Mouse (Mus musculus) G1E (cell line): Measurements from ENCODE around the gene Fance. TPM values are rescaled to one million over a fixed set of nuclear protein-coding genes. Genes with fewer than 3 reads are reported as not detected.
A peak's percentile ranks its signal among the peaks of the same experiment; 100 is the strongest.

Experiments used
- ATAC-seq: 2 replicates; pipeline ENCODE4 v1.8.0; 2016; ENCODE audit warnings: mild to moderate bottlenecking; ENCODE audit not compliant: insufficient number of reproducible peaks, poor library complexity, low FRiP score, severe bottlenecking; ENCODE audit errors: extremely low read depth
- DNase-seq: peaks from one replicate; pipeline ENCODE4 v3.0.0; 2012; ENCODE audit warnings: low spot score
- H3K27me3 ChIP-seq: 2 replicates; pipeline ENCODE4 v1.6.1; 2012; ENCODE audit warnings: mild to moderate bottlenecking, low read length, inconsistent platforms; ENCODE audit not compliant: insufficient read depth
- H3K36me3 ChIP-seq: replicated peaks from 2 replicates; pipeline ENCODE3; 2012; ENCODE audit warnings: mild to moderate bottlenecking, inconsistent platforms
- H3K4me1 ChIP-seq: 2 replicates; pipeline ENCODE4 v1.6.1; 2012; ENCODE audit warnings: low read depth, low read length, inconsistent platforms, mixed read lengths; ENCODE audit not compliant: insufficient read depth
- H3K4me3 ChIP-seq: 2 replicates; pipeline ENCODE4 v1.5.1; 2012; ENCODE audit warnings: low read depth, mild to moderate bottlenecking, inconsistent platforms, low read length, moderate library complexity, mixed read lengths
- H3K9me3 ChIP-seq: replicated peaks from 2 replicates; pipeline ENCODE4 v1.6.1; 2012; ENCODE audit warnings: inconsistent platforms
- CTCF ChIP-seq: IDR thresholded peaks from 2 replicates; pipeline ENCODE4 v1.5.1; 2012; ENCODE audit warnings: low read depth, low read length, inconsistent platforms, mixed read lengths
- GATA1 ChIP-seq: IDR thresholded peaks from 2 replicates; pipeline ENCODE4 v1.6.1; 2012; ENCODE audit warnings: borderline replicate concordance, low read length, inconsistent platforms, mixed read lengths
- GATA2 ChIP-seq: IDR thresholded peaks from 2 replicates; pipeline ENCODE4 v1.6.1; 2012; ENCODE audit warnings: low read depth, low read length, inconsistent platforms, borderline replicate concordance
- POLR2AphosphoS5 ChIP-seq: IDR thresholded peaks from 2 replicates; pipeline ENCODE4 v1.6.1; 2012; ENCODE audit warnings: low read depth, low read length, inconsistent platforms; ENCODE audit not compliant: insufficient replicate concordance
- TAL1 ChIP-seq: conservative IDR thresholded peaks from 2 replicates; pipeline ENCODE4 v1.6.1; 2012; ENCODE audit warnings: low read depth, low read length, inconsistent platforms, mixed read lengths
- polyA plus RNA-seq: library from polyadenylated mRNA; stranded (reverse); fragments of >175 nt; gene quantifications from 2 replicates; pipeline ENCODE4 v1.2.3, GENCODE M21; 2012
- total RNA-seq, 2 experiments: library from RNA; stranded (forward) in 1 of 2; stranded (reverse) in 1 of 2; fragments of 200-1000 nt in 1 of 2; fragments of >200 nt in 1 of 2; fragmentation: Nextera tagmentation in 1 of 2; gene quantifications; 2 replicates each; pipeline ENCODE4 v1.2.3; 2014 to 2017

Gene Fance
- total and polyA plus RNA-seq, 3 experiments = 33.9 to 79.0 (median 50.1) TPM

DNA sequence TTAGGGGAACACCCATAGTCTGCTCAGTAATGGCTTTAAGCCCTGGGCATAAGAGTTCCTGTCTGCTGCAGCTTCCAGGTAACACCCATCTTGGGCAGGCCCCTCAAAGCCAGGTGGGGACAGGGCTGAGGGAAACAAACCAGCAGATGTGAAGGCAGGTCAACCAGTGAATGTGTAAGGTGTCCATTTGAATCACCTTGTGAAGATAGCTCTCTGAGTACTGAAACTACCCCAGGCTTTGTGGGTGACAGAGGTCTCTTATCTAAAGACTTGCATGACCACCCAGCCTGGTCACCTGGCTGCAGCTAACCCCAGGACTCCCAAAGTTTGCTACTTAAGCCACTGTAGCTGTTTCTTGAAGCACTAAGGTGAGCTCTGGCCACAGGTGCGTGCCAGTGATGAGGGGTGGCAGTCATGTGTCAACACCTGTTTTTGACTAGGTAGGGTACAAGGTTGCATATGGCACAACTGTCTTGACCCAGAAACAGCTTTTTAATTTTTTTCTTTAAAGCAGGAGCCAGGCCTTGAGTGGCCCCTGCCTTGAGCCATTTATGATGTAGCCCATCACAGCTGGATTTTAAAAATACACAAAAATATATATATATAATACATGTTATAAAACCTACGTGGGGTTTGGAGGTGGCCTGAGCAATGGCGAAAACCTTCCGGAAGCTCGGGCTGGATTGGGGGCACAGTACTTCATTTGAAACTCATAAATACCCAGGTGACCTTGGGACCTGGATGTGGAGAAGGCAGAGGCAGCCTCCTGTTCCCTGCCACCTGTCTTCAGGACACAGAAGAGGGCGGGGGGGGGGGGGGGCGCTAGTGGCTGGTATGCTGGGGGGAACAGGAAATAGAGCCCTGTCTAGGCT lies 18.2 kb downstream of the Fance start:
- H3K4me3 ChIP-seq = peak overlapping the region; percentile 98
- H3K9me3 ChIP-seq = no peaks in the 10 kb centered on the region
- TF ChIP-seq GATA2 (no peak), TAL1 (no peak), POLR2AphosphoS5 (no peak; the same call in 1 of the 2 replicates), CTCF (no peak), GATA1 (no peak)
- H3K36me3 ChIP-seq = peaks cover 83% of the 10 kb centered on the region
- H3K27me3 ChIP-seq = peaks cover 20% of the 10 kb centered on the region; the same call in 1 of the 2 replicates
- DNase-seq = no peak
- peaks cover 69% of the 10 kb centered on the region for H3K4me1 ChIP-seq
- no peak for ATAC-seq

DNA sequence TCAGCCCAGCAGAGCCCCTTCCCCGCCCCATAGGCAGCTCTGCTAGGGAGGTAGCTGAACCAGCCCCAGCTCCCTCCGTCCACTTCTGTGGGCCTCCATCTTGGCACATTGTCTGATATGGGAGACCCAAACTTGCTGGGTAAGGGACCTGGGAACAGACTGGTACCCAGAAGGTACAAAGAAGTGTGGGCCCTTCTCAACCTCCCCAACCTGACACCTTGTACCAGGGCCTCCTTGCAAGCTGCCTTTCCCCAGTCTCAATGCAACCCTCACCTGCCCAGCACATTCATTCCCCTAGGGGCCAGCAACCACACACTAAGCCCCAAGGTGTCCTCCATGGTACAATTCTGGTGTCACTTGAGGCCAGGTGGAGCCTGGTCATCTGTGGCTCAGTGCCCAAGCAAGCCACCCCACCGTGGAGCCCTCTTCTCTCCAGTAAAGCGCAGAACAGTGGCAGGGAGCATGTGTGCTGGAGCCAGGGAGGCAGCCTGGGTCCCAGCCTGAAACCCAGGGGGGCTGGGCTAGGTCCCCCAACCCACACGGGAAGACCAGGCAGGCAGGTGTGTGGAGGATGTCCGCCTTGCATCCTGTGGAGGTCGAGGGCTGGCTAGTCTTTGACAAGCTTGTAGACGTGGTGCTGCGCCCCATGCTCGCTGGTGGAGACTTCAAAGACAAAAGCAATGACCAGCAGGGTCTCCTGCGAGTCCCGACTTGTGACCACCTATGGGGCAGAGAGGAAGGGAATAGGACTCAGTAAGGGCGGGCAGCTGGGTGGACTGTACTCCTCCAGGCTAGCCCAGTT lies 19.0 kb downstream of the Fance start:
- no peak for DNase-seq

DNA sequence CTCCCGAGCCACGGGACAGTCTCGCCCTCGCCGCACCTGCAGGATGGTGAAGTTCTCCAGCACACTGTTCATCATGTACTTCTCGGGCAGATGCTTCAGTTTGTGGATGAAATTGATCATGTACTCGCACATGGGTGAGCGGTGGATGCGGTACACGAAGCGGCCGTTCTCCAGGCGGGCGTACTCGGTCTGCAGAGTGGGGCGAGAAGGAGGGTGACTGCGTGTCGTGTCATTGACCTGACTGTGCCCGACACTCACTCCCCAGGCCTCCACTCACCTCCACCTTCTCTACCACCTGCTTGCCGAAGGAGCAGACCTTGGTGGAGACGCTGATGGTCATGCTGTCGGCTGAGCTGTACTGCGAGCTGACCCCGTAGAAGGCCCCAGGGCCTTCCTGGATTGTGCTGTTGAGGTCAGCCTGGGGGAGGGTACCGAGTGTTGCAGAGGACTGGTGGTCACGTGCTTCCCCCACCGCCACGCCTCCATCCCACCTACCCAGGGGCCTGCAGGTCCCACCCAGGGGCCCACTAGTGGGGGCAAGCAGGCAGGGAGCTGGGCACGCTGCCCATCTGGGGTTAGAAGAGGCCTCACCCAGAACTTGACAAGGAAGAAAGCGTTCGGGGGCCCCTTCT lies 19.7 kb downstream of the Fance start:
- DNase-seq (no peak), ATAC-seq (no peak)
- Histone ChIP-seq H3K36me3 (peaks cover 72% of the 10 kb centered on the region), H3K4me3 (peak overlapping the region; percentile 57; the same call in 1 of the 2 replicates), H3K4me1 (peaks cover 64% of the 10 kb centered on the region), H3K27me3 (peaks cover 20% of the 10 kb centered on the region; the same call in 1 of the 2 replicates), H3K9me3 (no peaks in the 10 kb centered on the region)
- TF ChIP-seq TAL1 = no peak
- no peak for TF ChIP-seq GATA2
- no peak for TF ChIP-seq CTCF
- TF ChIP-seq POLR2AphosphoS5 = peak; percentile 87
- no peak for TF ChIP-seq GATA1

More for the DNA sequence above, 19.0 kb downstream of the Fance start:
- Histone ChIP-seq H3K27me3 (peaks cover 20% of the 10 kb centered on the region; the same call in 1 of the 2 replicates), H3K36me3 (peaks cover 77% of the 10 kb centered on the region), H3K4me1 (peaks cover 64% of the 10 kb centered on the region), H3K4me3 (peak overlapping the region; percentile 57; the same call in 1 of the 2 replicates), H3K9me3 (no peaks in the 10 kb centered on the region)
- TF ChIP-seq GATA2 (no peak), GATA1 (no peak), TAL1 (no peak), POLR2AphosphoS5 (peak; percentile 94), CTCF (no peak)
- no peak for ATAC-seq

DNA sequence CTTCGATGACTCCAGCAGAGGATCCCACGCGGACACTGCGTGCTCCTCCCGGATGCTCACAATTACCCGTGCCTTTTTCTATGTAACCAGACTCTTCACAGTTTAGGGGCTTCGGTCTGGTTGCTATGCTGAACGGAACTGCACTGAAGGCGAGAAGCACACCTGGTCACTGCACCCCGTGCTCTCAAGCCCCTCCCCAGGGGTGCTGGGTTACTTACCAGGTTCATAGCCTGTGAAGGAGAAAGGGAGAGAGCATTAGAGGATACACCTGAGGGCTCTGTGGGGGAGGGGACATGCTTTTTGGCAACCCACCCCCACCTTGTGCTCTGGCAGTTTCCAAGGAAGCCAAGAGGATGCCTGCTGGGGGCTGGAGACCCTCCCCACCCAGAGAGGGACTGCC lies 21.9 kb downstream of the Fance start:
- peaks cover 61% of the 10 kb centered on the region for H3K36me3 ChIP-seq
- peaks cover 76% of the 10 kb centered on the region for H3K4me1 ChIP-seq
- TF ChIP-seq TAL1 = no peak
- no peak for TF ChIP-seq POLR2AphosphoS5
- TF ChIP-seq CTCF = no peak
- no peak for TF ChIP-seq GATA1
- no peak for TF ChIP-seq GATA2
- DNase-seq (no peak), ATAC-seq (no peak)
- peaks cover 20% of the 10 kb centered on the region; the same call in 1 of the 2 replicates for H3K27me3 ChIP-seq
- H3K9me3 ChIP-seq = peaks cover 5% of the 10 kb centered on the region
- no peak overlapping the region for H3K4me3 ChIP-seq

DNA sequence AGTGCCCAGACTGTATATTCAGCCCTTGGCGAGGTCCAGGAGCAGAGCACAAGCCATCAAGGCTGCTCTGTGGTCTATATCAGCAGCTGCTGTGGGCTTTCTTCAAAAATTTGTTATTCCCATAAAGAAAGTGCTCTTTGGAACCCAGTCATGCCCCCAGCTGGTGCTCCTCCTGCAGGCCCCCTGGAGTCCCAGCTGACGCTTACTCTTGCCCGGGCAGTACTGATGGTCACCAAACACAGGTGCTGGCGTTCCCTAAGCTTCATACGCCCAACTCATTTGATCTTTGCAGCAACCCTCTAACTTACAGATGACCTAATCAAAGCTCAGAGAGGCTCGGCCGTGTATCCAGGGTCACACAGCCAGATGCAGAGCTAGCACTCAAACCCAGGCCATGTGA lies 24.2 kb downstream of the Fance start:
- H3K36me3 ChIP-seq = peaks cover 40% of the 10 kb centered on the region
- H3K9me3 ChIP-seq = peaks cover 5% of the 10 kb centered on the region
- ATAC-seq = no peak
- peaks cover 29% of the 10 kb centered on the region; the same call in 1 of the 2 replicates for H3K27me3 ChIP-seq
- H3K4me1 ChIP-seq = peaks cover 74% of the 10 kb centered on the region
- H3K4me3 ChIP-seq = no peak overlapping the region
- no peak for DNase-seq
- TF ChIP-seq GATA1 (no peak), CTCF (no peak), POLR2AphosphoS5 (no peak), TAL1 (no peak)

DNA sequence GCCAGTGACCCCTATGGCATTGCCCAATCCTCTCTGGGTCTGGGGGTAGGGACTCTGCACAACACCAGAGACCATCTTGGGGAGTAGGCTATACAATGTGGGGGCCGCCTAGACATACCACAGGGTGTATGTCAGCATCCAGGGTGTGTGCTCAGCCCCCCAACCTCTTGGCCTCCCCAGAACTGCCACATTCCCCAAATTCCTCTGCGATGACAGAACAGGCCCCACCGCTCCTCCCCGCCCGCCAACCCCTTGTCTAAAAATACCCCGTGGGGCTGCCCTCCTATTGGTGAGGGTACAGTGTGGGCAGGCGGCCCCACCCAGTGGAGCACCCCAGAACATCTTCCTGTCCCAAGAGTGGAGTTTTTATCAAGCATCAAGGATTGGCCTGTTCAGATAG lies 27.3 kb downstream of the Fance start:
- Histone ChIP-seq H3K4me1 (peaks cover 61% of the 10 kb centered on the region), H3K9me3 (peaks cover 5% of the 10 kb centered on the region), H3K27me3 (peaks cover 38% of the 10 kb centered on the region), H3K36me3 (peaks cover 20% of the 10 kb centered on the region), H3K4me3 (peak overlapping the region; percentile 58; the same call in 1 of the 2 replicates)
- TF ChIP-seq GATA1 = no peak
- no peak for TF ChIP-seq POLR2AphosphoS5
- no peak for TF ChIP-seq TAL1
- TF ChIP-seq GATA2 = no peak
- TF ChIP-seq CTCF = no peak
- ATAC-seq (no peak), DNase-seq (no peak)
